Mouse (Mus musculus) stomach, embryonic 16.5 days (tissue): Measurements from ENCODE around the gene Cdc14b. TPM values are rescaled to one million over a fixed set of nuclear protein-coding genes. Genes with fewer than 3 reads are reported as not detected.

Experiments used
- polyA plus RNA-seq: library from polyadenylated mRNA; unstranded; fragments of >200 nt; fragmentation: Nextera tagmentation; extraction: Ambion mirVana; gene quantifications from 2 replicates; pipeline ENCODE4 v1.2.1, GENCODE M21; 2015

The Cdc14b gene
- polyA plus RNA-seq, 1 experiment from 2014 or later = 25.2 TPM

Other genes starting within 250 kb of the Cdc14b start
- gene Hsd17b3, start 186.1 kb downstream of the Cdc14b start, polyA plus RNA-seq = not detected in 2 replicates
- gene Slc35d2, start 145.9 kb downstream of the Cdc14b start, polyA plus RNA-seq = 6.2 and 7.2 TPM in 2 replicates
- gene Zfp367, start 122.1 kb downstream of the Cdc14b start, polyA plus RNA-seq = 17.8 and 20.1 TPM in 2 replicates
- 14.2 and 15.4 TPM in 2 replicates for gene Habp4, start 113.5 kb downstream of the Cdc14b start, polyA plus RNA-seq
- 55.2 and 61.7 TPM in 2 replicates for gene Aaed1, start 37.4 kb upstream of the Cdc14b start, polyA plus RNA-seq
- gene Ctsl, start 95.6 kb upstream of the Cdc14b start, polyA plus RNA-seq = 240 and 250 TPM in 2 replicates
- 10.1 and 12.9 TPM in 2 replicates for gene Cdk20, start 157.0 kb upstream of the Cdc14b start, polyA plus RNA-seq
- 0.15 TPM in 1 of 2 replicates, not detected in the other for gene Fam240b, start 222.5 kb upstream of the Cdc14b start, polyA plus RNA-seq